Mouse (Mus musculus) cortical plate, adult 2 months (tissue): ENCODE measurements around the gene Map3k21.

Experiments
- CTCF ChIP-seq: fragments of 200-500 bp; IDR thresholded peaks from 2 replicates; pipeline ENCODE4 v1.5.1; 2011; ENCODE audit warnings: mild to moderate bottlenecking, control low read depth, low read length; ENCODE audit not compliant: insufficient read depth; ENCODE audit errors: extremely low read depth
- POLR2A ChIP-seq: fragments of 200-500 bp; IDR thresholded peaks from 2 replicates; pipeline ENCODE4 v1.6.1; 2011; ENCODE audit warnings: mild to moderate bottlenecking, low read length, control low read depth; ENCODE audit not compliant: insufficient read depth; ENCODE audit errors: extremely low read depth

DNA sequence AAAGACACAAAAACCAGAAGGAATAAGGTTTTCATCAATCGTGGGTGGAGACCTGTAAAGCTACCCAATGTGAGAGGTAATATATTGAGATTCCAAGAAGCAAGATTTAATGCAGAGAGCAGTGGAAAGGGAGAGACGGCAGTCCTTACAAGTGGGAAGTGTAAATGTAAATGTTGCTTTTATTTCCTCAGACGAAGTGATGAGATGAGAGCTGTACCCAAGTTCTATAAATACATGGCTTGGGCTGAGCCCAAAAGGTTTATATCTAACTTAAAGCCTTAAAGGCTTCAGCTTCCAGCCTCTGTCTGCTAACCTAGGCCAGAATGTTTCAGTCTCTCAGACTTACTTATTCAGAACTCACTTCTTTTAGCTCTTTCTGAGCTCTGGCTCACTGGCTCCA is 20.3 kb upstream of the Map3k21 start:
- TF ChIP-seq POLR2A (no peak), CTCF (no peak)
